Mouse (Mus musculus) frontal cortex, postnatal 36 days (tissue): Measurements from ENCODE around the gene Pdlim3.
A peak's percentile ranks its signal among the peaks of the same experiment; 100 is the strongest.
"Not testable (repeated sequence)": the region's sequence is repeated elsewhere in the genome, so short reads cannot be mapped to it uniquely, and the experiment has no call there.

Source experiments
- DNase-seq, 2 experiments: peaks; one replicate each; pipeline ENCODE4 v3.0.0; 2022; ENCODE audit warnings: low spot score in 2 of 2

Gene Pdlim3

GRCm38 (mm10) chr8:45885202-45885685 lies at the start of gene Pdlim3:
TSS of gene Pdlim3 (plus strand) at chr8:45885461.
- no peak for DNase-seq

GRCm38 (mm10) chr8:45843306-45843705 lies 42.0 kb upstream of the Pdlim3 start:
- no peak for DNase-seq

- DNase-seq = peak; percentile 35 to 71
These were observed 41.0 kb upstream of the Pdlim3 start for GRCm38 (mm10) chr8:45844097-45844885.

- DNase-seq = no peak
These were observed 40.3 kb upstream of the Pdlim3 start for GRCm38 (mm10) chr8:45844911-45845481.

- DNase-seq = no peak
These were observed 39.4 kb upstream of the Pdlim3 start for GRCm38 (mm10) chr8:45845906-45846305.

- no peak for DNase-seq
These were observed 30.1 kb upstream of the Pdlim3 start for GRCm38 (mm10) chr8:45855118-45855517.

GRCm38 (mm10) chr8:45857734-45858133 lies 27.5 kb upstream of the Pdlim3 start:
- no peak for DNase-seq

- DNase-seq = no peak
These were observed 26.9 kb upstream of the Pdlim3 start for GRCm38 (mm10) chr8:45858391-45858790.

- DNase-seq = not testable (repeated sequence)
These were observed 13.7 kb upstream of the Pdlim3 start for GRCm38 (mm10) chr8:45871587-45871986.

- no peak for DNase-seq
These were observed 13.2 kb upstream of the Pdlim3 start for GRCm38 (mm10) chr8:45872077-45872476.

- DNase-seq = peak; percentile 13 to 48
These were observed 10.2 kb upstream of the Pdlim3 start for GRCm38 (mm10) chr8:45874945-45875626.

GRCm38 (mm10) chr8:45876397-45876796 lies 8.9 kb upstream of the Pdlim3 start:
- no peak for DNase-seq

- no peak for DNase-seq
These were observed 7.6 kb upstream of the Pdlim3 start for GRCm38 (mm10) chr8:45877680-45878079.

- no peak for DNase-seq
These were observed 4.8 kb upstream of the Pdlim3 start for GRCm38 (mm10) chr8:45880457-45880856.

GRCm38 (mm10) chr8:45881726-45882125 lies 3.5 kb upstream of the Pdlim3 start:
- DNase-seq = no peak

GRCm38 (mm10) chr8:45883793-45884192 lies 1.5 kb upstream of the Pdlim3 start:
- no peak for DNase-seq

GRCm38 (mm10) chr8:45884552-45884951 lies 709 bp upstream of the Pdlim3 start:
- peak in 1 of 2 experiments; percentile 11 for DNase-seq

GRCm38 (mm10) chr8:45885775-45886174 lies 514 bp downstream of the Pdlim3 start:
- no peak for DNase-seq

GRCm38 (mm10) chr8:45889737-45890136 lies 4.5 kb downstream of the Pdlim3 start:
- no peak for DNase-seq

GRCm38 (mm10) chr8:45896590-45896989 lies 11.3 kb downstream of the Pdlim3 start:
- no peak for DNase-seq

- no peak for DNase-seq
These were observed 14.5 kb downstream of the Pdlim3 start for GRCm38 (mm10) chr8:45899783-45900182.

- no peak for DNase-seq
These were observed 16.4 kb downstream of the Pdlim3 start for GRCm38 (mm10) chr8:45901626-45902025.

GRCm38 (mm10) chr8:45903659-45904058 lies 18.4 kb downstream of the Pdlim3 start:
- DNase-seq = no peak
